Mouse (Mus musculus) lung, postnatal 0 days (tissue): ENCODE measurements around the gene Pde3a.

ENCODE experiments used
- CTCF ChIP-seq: IDR thresholded peaks from 2 replicates; pipeline ENCODE4 v1.5.1; 2016; ENCODE audit warnings: antibody characterized with exemption, mild to moderate bottlenecking
- EP300 ChIP-seq: IDR thresholded peaks from 2 replicates; pipeline ENCODE4 v1.6.1; 2016; ENCODE audit warnings: antibody characterized with exemption, mild to moderate bottlenecking, control low read depth

- no peak for TF ChIP-seq CTCF
- no peak for TF ChIP-seq EP300
Observed at GRCm38 (mm10) chr6:141494909-141495308, 245.8 kb downstream of the Pde3a start.
